Mouse (Mus musculus): ENCODE data around the gene Med17.
A peak's percentile ranks its signal among the peaks of the same experiment; 100 is the strongest.

Gene Med17

GRCm38 (mm10) chr9:15288402-15288801 lies 8.7 kb upstream of the Med17 start:
- DNase-seq (ENCODE audit: low spot score): no peak

GRCm38 (mm10) chr9:15287846-15288245 lies 8.1 kb upstream of the Med17 start:
- no peak for DNase-seq (ENCODE audit: low spot score)

GRCm38 (mm10) chr9:15285443-15285842 lies 5.7 kb upstream of the Med17 start:
- DNase-seq (ENCODE audit: low spot score): no peak

- DNase-seq (ENCODE audit: low spot score): peak; percentile 9
These were observed 754 bp upstream of the Med17 start for GRCm38 (mm10) chr9:15280491-15280879.

GRCm38 (mm10) chr9:15279139-15279648 lies 537 bp downstream of the Med17 start:
- DNase-seq (ENCODE audit: low spot score): no peak

GRCm38 (mm10) chr9:15278343-15278742 lies 1.4 kb downstream of the Med17 start:
- DNase-seq (ENCODE audit: low spot score): no peak

GRCm38 (mm10) chr9:15276855-15277254 lies 2.9 kb downstream of the Med17 start:
- no peak for DNase-seq (ENCODE audit: low spot score)

- DNase-seq (ENCODE audit: low spot score): no peak
These were observed 5.8 kb downstream of the Med17 start for GRCm38 (mm10) chr9:15273981-15274380.

- no peak for DNase-seq (ENCODE audit: low spot score)
These were observed 16.2 kb downstream of the Med17 start for GRCm38 (mm10) chr9:15263487-15263886.

GRCm38 (mm10) chr9:15261980-15262379 lies 17.8 kb downstream of the Med17 start:
- DNase-seq (ENCODE audit: low spot score): no peak

- no peak for DNase-seq (ENCODE audit: low spot score)
These were observed 23.5 kb downstream of the Med17 start for GRCm38 (mm10) chr9:15256214-15256613.

- DNase-seq (ENCODE audit: low spot score): no peak
These were observed 25.2 kb downstream of the Med17 start for GRCm38 (mm10) chr9:15254501-15254900.

GRCm38 (mm10) chr9:15252196-15252595 lies 27.5 kb downstream of the Med17 start:
- no peak for DNase-seq (ENCODE audit: low spot score)

GRCm38 (mm10) chr9:15250376-15250775 lies 29.4 kb downstream of the Med17 start:
- no peak for DNase-seq (ENCODE audit: low spot score)

- no peak for DNase-seq (ENCODE audit: low spot score)
These were observed 34.2 kb downstream of the Med17 start for GRCm38 (mm10) chr9:15245319-15246075.

- DNase-seq (ENCODE audit: low spot score): no peak
These were observed 37.6 kb downstream of the Med17 start for GRCm38 (mm10) chr9:15242130-15242529.

- peak; percentile 42 for DNase-seq (ENCODE audit: low spot score)
These were observed 38.2 kb downstream of the Med17 start for GRCm38 (mm10) chr9:15241596-15241939.

GRCm38 (mm10) chr9:15240863-15241595 lies 38.7 kb downstream of the Med17 start:
- no peak for DNase-seq (ENCODE audit: low spot score)

GRCm38 (mm10) chr9:15240006-15240405 lies 39.7 kb downstream of the Med17 start:
- no peak for DNase-seq (ENCODE audit: low spot score)

- no peak for DNase-seq (ENCODE audit: low spot score)
These were observed 40.4 kb downstream of the Med17 start, which contains the start of gene Vstm5 for GRCm38 (mm10) chr9:15239042-15239925. Gene Vstm5, plus strand, starts transcription at chr9:15239045.

GRCm38 (mm10) chr9:15238297-15238990 lies 41.3 kb downstream of the Med17 start:
- no peak for DNase-seq (ENCODE audit: low spot score)
